Mouse (Mus musculus) forebrain, embryonic 12.5 days (tissue): Measurements from ENCODE around the gene Myl4. TPM values are rescaled to one million over a fixed set of nuclear protein-coding genes. Genes with fewer than 3 reads are reported as not detected.

Experiments
- ATAC-seq: fragments of 200-750 bp; cut with Nextera tagmentation; 2 replicates; pipeline ENCODE4 v1.8.0; 2017; ENCODE audit warnings: moderate TSS enrichment; ENCODE audit not compliant: low FRiP score
- H3K27ac ChIP-seq: fragments of 300-500 bp; sonication (generic); 2 replicates; pipeline ENCODE4 v1.5.1; 2016; ENCODE audit warnings: mild to moderate bottlenecking
- H3K27me3 ChIP-seq: fragments of 300-500 bp; sonication (generic); 2 replicates; pipeline ENCODE4 v1.6.1; 2016; ENCODE audit warnings: mild to moderate bottlenecking
- H3K36me3 ChIP-seq: fragments of 300-500 bp; sonication (generic); replicated peaks from 2 replicates; pipeline ENCODE4 v1.6.1; 2016; ENCODE audit warnings: mild to moderate bottlenecking
- H3K4me1 ChIP-seq: fragments of 300-500 bp; sonication (generic); 2 replicates; pipeline ENCODE4 v1.6.1; 2016
- H3K4me2 ChIP-seq: fragments of 300-500 bp; sonication (generic); 2 replicates; pipeline ENCODE4 v1.6.1; 2016; ENCODE audit warnings: mild to moderate bottlenecking, moderate library complexity
- H3K4me3 ChIP-seq: fragments of 300-500 bp; sonication (generic); replicated peaks from 2 replicates; pipeline ENCODE4 v1.5.1; 2016; ENCODE audit warnings: mild to moderate bottlenecking
- H3K9ac ChIP-seq: fragments of 300-500 bp; sonication (generic); 2 replicates; pipeline ENCODE4 v1.6.1; 2016; ENCODE audit warnings: mild to moderate bottlenecking
- H3K9me3 ChIP-seq: fragments of 300-500 bp; sonication (generic); 2 replicates; pipeline ENCODE4 v1.6.1; 2016
- WGBS: fragments of 180-500 bp; shearing (Covaris S2); methylation state at CpG from one replicate; pipeline ENCODE4 v1.1.7; 2016; 5-methylcytosine and 5-hydroxymethylcytosine counted together
- polyA plus RNA-seq: library from polyadenylated mRNA; unstranded; fragments of >200 nt; fragmentation: Nextera tagmentation; extraction: Ambion mirVana; gene quantifications from 2 replicates; pipeline ENCODE4 v1.2.1, GENCODE M21; 2016

Myl4 gene
- polyA plus RNA-seq, 1 experiment from 2014 or later, result 2.0 TPM

GRCm38 (mm10) chr11:104627616-104628301 is 77.3 kb downstream of the Myl4 start:
- no peaks in the 10 kb centered on the region for H3K27me3 ChIP-seq
- no peak overlapping the region for H3K4me3 ChIP-seq
- no peaks in the 10 kb centered on the region for H3K9me3 ChIP-seq
- 54% methylated on average over 11 of the region's 11 CpGs for WGBS
- H3K4me2 ChIP-seq, result no peak overlapping the region
- H3K36me3 ChIP-seq, result no peaks in the 10 kb centered on the region
- H3K27ac ChIP-seq, result no peak overlapping the region
- no peak for ATAC-seq
- peaks cover 13% of the 10 kb centered on the region; the same call in 1 of the 2 replicates for H3K4me1 ChIP-seq
- no peak overlapping the region for H3K9ac ChIP-seq

DNA sequence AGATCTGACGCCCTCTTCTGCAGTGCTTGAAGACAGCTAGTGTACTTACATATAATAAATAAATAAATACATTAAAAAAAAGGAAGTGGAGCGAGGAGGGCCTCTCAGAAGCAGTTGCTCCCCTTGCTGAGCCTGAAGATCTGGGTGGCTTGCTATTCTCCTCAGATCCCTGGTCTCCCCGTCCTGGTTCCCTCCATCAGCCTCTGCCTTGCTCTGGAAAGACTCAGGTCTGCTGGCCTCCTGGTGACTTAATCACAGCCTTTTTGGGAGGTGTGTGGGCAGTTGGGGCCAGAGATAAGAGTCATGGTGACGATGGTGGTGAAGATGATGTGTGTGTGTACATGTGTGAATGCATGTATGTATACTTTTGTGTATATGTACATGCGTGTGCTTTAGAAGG is 78.1 kb downstream of the Myl4 start:
- Histone ChIP-seq H3K27me3 (no peaks in the 10 kb centered on the region), H3K9ac (no peak overlapping the region), H3K36me3 (no peaks in the 10 kb centered on the region), H3K27ac (no peak overlapping the region), H3K9me3 (no peaks in the 10 kb centered on the region), H3K4me1 (peaks cover 13% of the 10 kb centered on the region; the same call in 1 of the 2 replicates), H3K4me3 (no peak overlapping the region), H3K4me2 (no peak overlapping the region)
- ATAC-seq, result no peak
- WGBS, result 88% methylated on average over 5 of the region's 5 CpGs

DNA sequence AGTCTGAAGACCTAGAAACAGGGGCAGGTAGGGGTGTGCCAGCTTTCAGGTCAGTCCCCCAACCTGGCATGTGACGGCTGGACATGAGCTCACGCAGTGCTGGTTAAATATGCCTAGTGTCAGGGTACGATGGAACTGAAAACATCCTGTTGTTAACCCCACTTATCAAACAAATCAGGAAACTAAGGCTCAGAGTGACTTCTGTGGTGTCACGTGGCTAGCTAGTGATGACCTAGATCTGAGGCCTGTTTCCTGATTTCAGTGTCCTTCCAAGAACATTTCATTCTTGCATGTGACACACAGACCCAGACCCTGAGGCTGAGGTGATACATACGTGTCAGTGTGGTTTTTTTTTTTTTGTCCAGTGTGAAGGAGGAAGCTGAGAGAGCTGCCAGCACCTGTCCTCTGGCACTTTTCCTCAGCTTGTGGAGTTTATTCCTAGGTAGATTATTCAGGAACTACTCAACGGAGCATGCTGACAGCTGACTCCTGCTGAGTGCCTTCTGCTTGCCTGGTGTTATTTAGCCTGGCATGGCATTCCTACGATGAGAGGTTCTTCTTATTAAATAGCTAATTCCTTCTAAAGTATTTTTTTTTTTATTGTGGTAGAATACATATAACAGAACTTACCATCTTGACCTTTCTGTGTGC is 79.8 kb downstream of the Myl4 start:
- Histone ChIP-seq H3K27ac (no peak overlapping the region), H3K9me3 (no peaks in the 10 kb centered on the region), H3K4me3 (no peak overlapping the region), H3K4me2 (no peak overlapping the region), H3K9ac (no peak overlapping the region), H3K36me3 (no peaks in the 10 kb centered on the region), H3K27me3 (no peaks in the 10 kb centered on the region), H3K4me1 (peaks cover 11% of the 10 kb centered on the region; the same call in 1 of the 2 replicates)
- ATAC-seq, result no peak
- WGBS, result 72% methylated on average over 7 of the region's 7 CpGs

- no peaks in the 10 kb centered on the region for H3K36me3 ChIP-seq
- H3K4me2 ChIP-seq, result no peak overlapping the region
- H3K4me1 ChIP-seq, result peaks cover 4% of the 10 kb centered on the region; the same call in 1 of the 2 replicates
- no peak overlapping the region for H3K9ac ChIP-seq
- ATAC-seq, result no peak
- H3K9me3 ChIP-seq, result no peaks in the 10 kb centered on the region
- no peak overlapping the region for H3K4me3 ChIP-seq
- H3K27ac ChIP-seq, result no peak overlapping the region
- 82% methylated on average over 1 of the region's 1 CpGs for WGBS
- H3K27me3 ChIP-seq, result no peaks in the 10 kb centered on the region
Observed at GRCm38 (mm10) chr11:104631306-104631705, 80.8 kb downstream of the Myl4 start.

- no peaks in the 10 kb centered on the region for H3K36me3 ChIP-seq
Observed at GRCm38 (mm10) chr11:104637010-104637409, 86.5 kb downstream of the Myl4 start.

GRCm38 (mm10) chr11:104638006-104638405 is 87.5 kb downstream of the Myl4 start:
- H3K36me3 ChIP-seq, result no peaks in the 10 kb centered on the region
- H3K27ac ChIP-seq, result no peak overlapping the region
- no peak overlapping the region for H3K4me2 ChIP-seq
- no peak for ATAC-seq
- H3K9ac ChIP-seq, result no peak overlapping the region
- H3K27me3 ChIP-seq, result no peaks in the 10 kb centered on the region
- H3K4me3 ChIP-seq, result no peak overlapping the region
- H3K4me1 ChIP-seq, result no peaks in the 10 kb centered on the region
- 63% methylated on average over 5 of the region's 5 CpGs for WGBS
- no peaks in the 10 kb centered on the region for H3K9me3 ChIP-seq

More at GRCm38 (mm10) chr11:104637010-104637409, 86.5 kb downstream of the Myl4 start:
- Histone ChIP-seq H3K4me1 (peaks cover 1% of the 10 kb centered on the region; the same call in 1 of the 2 replicates), H3K9ac (no peak overlapping the region), H3K27me3 (no peaks in the 10 kb centered on the region), H3K9me3 (no peaks in the 10 kb centered on the region), H3K4me3 (no peak overlapping the region), H3K27ac (no peak overlapping the region), H3K4me2 (no peak overlapping the region)
- no peak for ATAC-seq
- 95% methylated on average over 14 of the region's 14 CpGs for WGBS

- WGBS, result 82% methylated on average over 2 of the region's 2 CpGs
- H3K4me1 ChIP-seq, result no peaks in the 10 kb centered on the region
- no peaks in the 10 kb centered on the region for H3K27me3 ChIP-seq
- ATAC-seq, result no peak
- H3K27ac ChIP-seq, result no peak overlapping the region
- no peaks in the 10 kb centered on the region for H3K36me3 ChIP-seq
- H3K9ac ChIP-seq, result no peak overlapping the region
- H3K9me3 ChIP-seq, result no peaks in the 10 kb centered on the region
- no peak overlapping the region for H3K4me2 ChIP-seq
- no peak overlapping the region for H3K4me3 ChIP-seq
Observed at GRCm38 (mm10) chr11:104638906-104639305, 88.4 kb downstream of the Myl4 start.

GRCm38 (mm10) chr11:104639634-104640033 is 89.2 kb downstream of the Myl4 start:
- Histone ChIP-seq H3K27ac (no peak overlapping the region), H3K4me2 (no peak overlapping the region), H3K4me3 (no peak overlapping the region), H3K9ac (no peak overlapping the region), H3K4me1 (no peaks in the 10 kb centered on the region), H3K36me3 (no peaks in the 10 kb centered on the region), H3K9me3 (no peaks in the 10 kb centered on the region), H3K27me3 (no peaks in the 10 kb centered on the region)
- ATAC-seq, result no peak
- WGBS, result 89% methylated on average over 9 of the region's 9 CpGs

GRCm38 (mm10) chr11:104640894-104641293 is 90.4 kb downstream of the Myl4 start:
- no peak for ATAC-seq
- Histone ChIP-seq H3K27ac (no peak overlapping the region), H3K4me1 (no peaks in the 10 kb centered on the region), H3K36me3 (no peaks in the 10 kb centered on the region), H3K27me3 (no peaks in the 10 kb centered on the region), H3K9me3 (no peaks in the 10 kb centered on the region), H3K4me2 (no peak overlapping the region), H3K9ac (no peak overlapping the region), H3K4me3 (no peak overlapping the region)
- 81% methylated on average over 10 of the region's 10 CpGs for WGBS

GRCm38 (mm10) chr11:104643236-104643635 is 92.8 kb downstream of the Myl4 start:
- WGBS, result 88% methylated on average over 4 of the region's 4 CpGs
- Histone ChIP-seq H3K4me1 (no peaks in the 10 kb centered on the region), H3K9ac (no peak overlapping the region), H3K4me3 (no peak overlapping the region), H3K36me3 (no peaks in the 10 kb centered on the region), H3K4me2 (no peak overlapping the region), H3K9me3 (no peaks in the 10 kb centered on the region), H3K27me3 (no peaks in the 10 kb centered on the region), H3K27ac (no peak overlapping the region)
- ATAC-seq, result no peak
